Mouse (Mus musculus): ENCODE results near the gene Lmna.

Gene Lmna

DNA sequence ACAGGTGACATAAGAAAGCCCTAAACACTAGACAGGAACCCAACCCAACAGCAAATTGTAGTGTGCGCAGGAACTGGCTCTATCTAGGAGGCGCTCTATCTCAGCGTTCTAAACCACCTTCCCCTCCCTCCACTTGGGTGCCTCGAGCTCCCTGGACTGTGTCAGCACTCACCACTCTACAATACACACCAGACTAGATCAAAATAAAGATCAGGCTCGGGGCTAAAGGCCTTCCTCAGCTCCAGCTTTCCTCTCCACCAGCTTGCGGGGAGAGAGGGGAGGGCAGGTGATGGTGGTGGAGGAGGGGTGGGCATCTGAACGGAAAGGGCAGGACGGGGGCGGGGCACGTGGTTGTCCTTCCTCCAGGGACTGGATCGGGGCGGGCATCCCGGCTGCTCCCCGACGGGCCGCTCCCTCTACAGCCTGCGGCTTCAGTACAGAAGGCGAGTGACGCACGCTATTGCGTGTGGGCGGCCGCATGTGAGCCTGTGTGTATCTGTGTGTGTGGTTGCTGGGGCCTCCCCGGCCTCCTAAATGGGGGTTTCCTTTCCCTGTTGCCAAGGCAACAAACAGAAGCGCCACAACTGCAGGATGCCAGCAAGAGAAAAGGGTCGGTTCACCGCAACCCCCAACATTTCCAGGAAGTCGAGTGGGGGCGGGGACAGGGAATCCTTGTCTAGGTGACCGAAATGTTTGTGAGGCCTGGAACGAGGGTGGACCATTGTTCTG, at the start of gene Lmna:
Lmna (minus strand) TSS at position 265 of the 729 bp plus-strand sequence.
- peak; percentile 99 for DNase-seq (ENCODE audit: low read depth, low spot score)

GRCm38 (mm10) chr3:88556616-88557015, 46.9 kb upstream of the Lmna start:
- no peak for DNase-seq (ENCODE audit: low read depth, low spot score)

DNA sequence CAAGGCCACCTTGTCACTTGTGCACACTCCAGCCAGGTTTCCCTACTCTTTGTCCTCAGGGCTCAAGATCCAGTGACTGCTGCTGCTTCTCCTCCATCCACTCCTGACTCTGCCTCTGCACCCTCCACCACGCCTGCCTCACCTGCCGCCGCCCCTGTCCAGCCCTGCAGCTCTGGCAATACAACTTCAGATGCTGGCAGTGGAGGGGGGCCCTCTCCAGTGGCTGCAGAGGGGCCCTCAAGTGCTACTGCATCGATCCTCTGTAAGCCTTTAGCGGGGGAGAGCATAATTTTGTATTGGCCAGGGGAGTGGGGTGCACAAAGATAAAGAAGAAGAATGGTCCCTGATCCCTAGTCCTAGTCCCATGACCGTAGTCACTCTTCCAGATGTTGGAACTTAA, 46.0 kb upstream of the Lmna start:
- DNase-seq (ENCODE audit: low read depth, low spot score) = no peak

GRCm38 (mm10) chr3:88555069-88555605, 45.4 kb upstream of the Lmna start:
- no peak for DNase-seq (ENCODE audit: low read depth, low spot score)

DNA sequence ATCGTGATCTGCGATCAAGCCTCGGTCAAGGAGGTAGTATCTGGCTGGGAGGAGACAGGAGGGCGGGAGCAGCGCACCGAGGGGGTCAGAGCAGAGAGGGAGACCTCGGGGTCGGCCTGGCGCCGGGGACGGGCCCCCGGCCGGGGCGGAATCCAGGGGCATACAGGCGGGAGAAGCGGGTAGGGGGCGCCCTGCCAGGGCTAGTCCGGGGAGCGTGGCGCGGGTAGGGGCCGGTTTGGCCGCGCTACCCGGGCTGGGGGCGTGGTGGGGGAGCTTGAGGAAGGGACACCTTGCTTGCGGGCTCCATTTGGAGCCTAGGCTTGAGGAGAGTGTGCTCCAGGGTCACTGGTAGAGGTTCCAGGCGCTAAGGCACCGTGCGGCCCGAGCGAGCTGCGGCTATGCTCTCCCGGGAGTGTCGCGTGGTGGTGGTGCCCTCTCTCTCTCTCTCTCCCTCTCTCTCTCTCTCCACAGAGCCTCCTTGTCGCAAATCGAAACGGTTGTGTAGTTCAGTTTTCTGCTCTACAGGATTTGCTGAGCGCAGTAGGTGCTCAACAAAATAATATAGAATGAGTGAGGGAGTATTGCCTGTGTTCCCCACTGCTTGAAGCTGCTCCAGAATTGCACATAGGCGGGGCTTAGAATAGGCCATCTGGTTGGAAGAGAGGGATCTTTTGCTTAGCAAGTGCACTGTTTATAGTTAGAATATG, 44.3 kb upstream of the Lmna start:
- DNase-seq (ENCODE audit: low read depth, low spot score) = peak; percentile 67

- peak; percentile 91 for DNase-seq (ENCODE audit: low read depth, low spot score)
Measured at GRCm38 (mm10) chr3:88553525-88553879, 43.7 kb upstream of the Lmna start, which contains the start of gene Ubqln4. Gene Ubqln4, plus strand, starts transcription at chr3:88553758.

GRCm38 (mm10) chr3:88552676-88553524, 43.1 kb upstream of the Lmna start, which contains the start of gene Lamtor2:
Gene Lamtor2, minus strand, starts transcription at chr3:88553074.
- peak; percentile 93 for DNase-seq (ENCODE audit: low read depth, low spot score)

- DNase-seq (ENCODE audit: low read depth, low spot score) = no peak
Measured at GRCm38 (mm10) chr3:88552082-88552645, 42.4 kb upstream of the Lmna start.

DNA sequence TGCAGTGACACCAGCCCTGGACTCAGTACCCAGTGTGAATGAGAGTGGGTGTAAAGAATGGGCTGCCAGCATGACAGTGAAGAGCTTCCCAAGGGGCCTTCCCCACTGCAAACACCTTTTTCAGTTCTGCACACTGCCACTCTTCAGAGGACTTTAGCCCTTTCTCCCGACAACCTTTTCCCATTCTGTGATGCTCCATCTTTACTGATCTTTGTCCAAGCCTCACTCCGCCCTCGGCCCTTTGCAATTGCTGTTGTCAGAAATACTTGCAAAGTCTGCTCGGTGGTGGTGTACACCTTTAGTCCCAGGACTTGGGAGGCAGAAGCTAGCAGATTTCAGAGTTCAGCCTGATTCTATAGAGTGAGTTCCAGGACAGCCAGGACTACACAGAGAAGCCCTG, 41.8 kb upstream of the Lmna start:
- DNase-seq (ENCODE audit: low read depth, low spot score) = no peak

DNA sequence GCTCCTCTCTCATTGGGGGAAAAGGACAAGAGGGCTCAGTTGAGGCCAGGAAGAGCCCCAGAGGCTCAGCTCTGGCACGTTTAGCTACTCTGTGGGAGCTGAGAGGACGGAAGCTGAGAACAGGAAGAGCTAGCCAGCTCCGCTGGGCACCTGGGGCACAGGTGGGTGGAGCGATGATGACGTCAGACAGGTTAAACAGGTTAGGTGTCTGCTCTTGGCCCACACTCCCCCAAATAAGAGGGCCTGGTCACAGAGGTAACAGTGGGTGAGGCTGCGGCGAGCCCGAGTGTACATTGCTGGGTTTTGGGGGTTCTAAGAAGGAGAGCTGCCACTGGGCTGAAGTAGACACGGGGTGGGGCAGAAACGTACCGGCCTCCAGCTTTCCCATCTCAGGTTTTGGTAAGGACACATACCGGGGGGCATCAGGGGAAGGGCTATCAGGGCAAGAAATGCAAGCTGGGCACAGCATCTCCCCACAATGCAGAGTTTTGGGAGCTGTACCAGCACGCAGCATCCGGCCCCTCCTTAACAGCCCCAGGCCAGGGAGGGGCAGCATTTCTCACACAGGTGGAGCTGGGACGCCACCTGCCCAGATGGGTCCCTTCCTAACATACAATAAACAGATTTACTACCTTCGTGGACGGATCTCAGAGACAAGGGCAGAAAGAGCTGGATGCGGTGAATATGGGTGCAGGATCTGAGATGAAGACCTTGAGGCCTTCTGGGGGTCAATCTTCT, 38.6 kb upstream of the Lmna start, which contains the start of gene Rab25:
Rab25 (minus strand) TSS at position 121 of the 738 bp plus-strand sequence.
- no peak for DNase-seq (ENCODE audit: low read depth, low spot score)

GRCm38 (mm10) chr3:88546674-88547418, 37.1 kb upstream of the Lmna start:
- DNase-seq (ENCODE audit: low read depth, low spot score) = no peak

GRCm38 (mm10) chr3:88544955-88545591, 35.3 kb upstream of the Lmna start:
- no peak for DNase-seq (ENCODE audit: low read depth, low spot score)

- DNase-seq (ENCODE audit: low read depth, low spot score) = peak; percentile 39
Measured at GRCm38 (mm10) chr3:88544514-88544913, 34.8 kb upstream of the Lmna start.

GRCm38 (mm10) chr3:88543651-88544410, 34.1 kb upstream of the Lmna start:
- DNase-seq (ENCODE audit: low read depth, low spot score) = no peak

DNA sequence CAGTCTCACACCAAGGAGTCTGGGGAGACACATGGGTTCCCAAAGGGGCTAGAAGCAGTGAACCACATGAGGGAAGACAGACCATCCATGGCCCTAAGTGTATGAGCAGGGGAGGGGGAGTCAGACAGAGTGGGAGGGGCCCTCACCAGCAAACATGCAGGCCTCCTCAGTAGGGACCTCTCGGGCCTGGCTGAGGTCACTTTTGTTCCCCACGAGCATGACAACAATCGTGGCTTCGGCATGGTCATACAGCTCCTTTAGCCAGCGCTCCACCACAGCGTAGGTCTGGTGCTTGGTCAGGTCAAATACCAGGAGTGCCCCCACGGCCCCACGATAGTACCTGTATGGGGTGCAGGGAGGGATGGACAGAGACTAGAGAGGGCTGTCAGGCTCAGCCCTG, 33.4 kb upstream of the Lmna start:
- DNase-seq (ENCODE audit: low read depth, low spot score) = no peak

DNA sequence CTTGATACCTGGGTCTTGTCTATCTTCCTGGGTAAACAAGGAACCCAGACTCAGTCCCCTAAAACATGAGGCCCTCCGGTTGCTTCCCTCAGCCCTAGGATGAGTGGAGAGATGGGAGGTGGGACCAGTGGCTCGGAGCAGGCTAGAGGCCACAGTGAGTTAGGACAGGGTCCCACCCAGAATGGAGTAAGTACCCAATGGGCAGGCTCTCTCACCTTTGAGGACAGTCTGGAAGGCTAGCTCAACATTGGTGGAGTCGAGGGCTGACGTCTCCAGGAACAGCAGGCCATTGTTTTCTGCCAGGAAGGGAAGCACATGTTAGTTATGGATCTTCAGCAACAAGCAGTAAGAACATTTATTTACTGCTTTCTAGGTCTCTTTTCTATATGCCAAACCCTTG, 32.7 kb upstream of the Lmna start:
- no peak for DNase-seq (ENCODE audit: low read depth, low spot score)

GRCm38 (mm10) chr3:88541622-88542401, 32.1 kb upstream of the Lmna start:
- DNase-seq (ENCODE audit: low read depth, low spot score) = no peak

GRCm38 (mm10) chr3:88540085-88540484, 30.3 kb upstream of the Lmna start:
- DNase-seq (ENCODE audit: low read depth, low spot score) = no peak

Measured in CD4-positive, CD25-positive, alpha-beta regulatory T cell, adult 2 months (primary cell).